Mouse (Mus musculus) brain, embryonic 14.5 days (tissue): ENCODE data around the gene Gpr22. TPM values are rescaled to one million over a fixed set of nuclear protein-coding genes. Genes with fewer than 3 reads are reported as not detected.

ENCODE experiments used
- DNase-seq: peaks from one replicate; pipeline ENCODE4 v3.0.0-alpha.2; 2011; ENCODE audit warnings: low read depth
- CTCF ChIP-seq: fragments of 200-500 bp; IDR thresholded peaks from 2 replicates; pipeline ENCODE4 v1.5.1; 2012; ENCODE audit warnings: inconsistent platforms, mild to moderate bottlenecking, moderate library complexity, borderline replicate concordance; ENCODE audit not compliant: insufficient read depth, insufficient read length; ENCODE audit errors: extremely low read depth
- POLR2A ChIP-seq: fragments of 200-500 bp; IDR thresholded peaks from 2 replicates; pipeline ENCODE4 v1.6.1; 2012; ENCODE audit warnings: mild to moderate bottlenecking, inconsistent platforms, borderline replicate concordance; ENCODE audit not compliant: poor library complexity, insufficient read depth, insufficient read length, severe bottlenecking; ENCODE audit errors: extremely low read depth
- polyA plus RNA-seq: library from polyadenylated mRNA; depleted of rRNA; stranded (reverse); fragments of >200 nt; gene quantifications from 2 replicates; pipeline ENCODE4 v1.2.3, GENCODE M21; 2012; rRNA removed

Gene Gpr22
- polyA plus RNA-seq, 1 experiment: 11.0 TPM

DNA sequence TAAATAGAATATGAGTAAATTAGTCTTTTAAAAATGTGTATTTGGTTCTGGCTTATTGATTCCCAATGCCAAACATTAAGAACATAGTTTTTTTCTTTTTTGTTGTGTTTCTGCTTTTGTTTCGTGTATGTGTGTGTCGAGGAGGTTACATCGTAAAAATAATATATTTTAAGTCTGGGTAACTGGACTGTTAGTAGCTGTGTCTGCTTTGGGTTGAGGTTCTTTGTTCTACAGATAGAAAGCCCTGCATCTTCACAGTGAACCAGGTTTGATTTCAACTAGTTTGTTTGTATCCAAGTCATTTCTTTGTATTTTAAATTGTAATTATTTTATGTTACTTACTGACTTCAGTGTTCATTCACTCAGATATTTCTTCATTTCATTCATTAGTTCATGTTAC lies 323 bp upstream of the Gpr22 start:
- no peak for DNase-seq
- TF ChIP-seq CTCF (no peak), POLR2A (no peak)

GRCm38 (mm10) chr12:31712727-31713126 lies 1.0 kb downstream of the Gpr22 start:
- DNase-seq: peak; percentile 52
- TF ChIP-seq CTCF (no peak), POLR2A (no peak)

GRCm38 (mm10) chr12:31712233-31712632 lies 1.5 kb downstream of the Gpr22 start:
- TF ChIP-seq CTCF (no peak), POLR2A (no peak)
- DNase-seq: peak; percentile 80

DNA sequence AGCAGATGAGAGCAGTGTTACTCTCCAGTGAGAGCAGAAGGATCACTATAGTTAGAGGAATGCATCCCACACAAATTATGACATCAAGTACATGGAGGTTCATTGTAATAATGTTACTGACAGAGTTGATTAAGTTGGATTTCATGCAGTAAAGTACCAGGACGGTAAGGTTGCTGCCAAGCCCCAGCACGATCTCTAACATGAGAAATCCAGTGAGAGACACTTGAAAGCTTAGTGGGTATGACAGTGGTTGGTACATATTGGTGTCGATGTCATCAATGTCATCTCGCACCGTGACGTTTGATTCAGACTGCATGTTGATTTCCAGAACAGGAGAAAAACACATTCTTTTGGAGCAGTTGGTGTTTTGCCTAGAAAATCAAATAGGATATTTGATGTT lies 4.1 kb downstream of the Gpr22 start:
- TF ChIP-seq POLR2A (no peak), CTCF (no peak)
- DNase-seq: no peak

GRCm38 (mm10) chr12:31707531-31707930 lies 6.2 kb downstream of the Gpr22 start:
- TF ChIP-seq CTCF (no peak), POLR2A (no peak)
- no peak for DNase-seq

DNA sequence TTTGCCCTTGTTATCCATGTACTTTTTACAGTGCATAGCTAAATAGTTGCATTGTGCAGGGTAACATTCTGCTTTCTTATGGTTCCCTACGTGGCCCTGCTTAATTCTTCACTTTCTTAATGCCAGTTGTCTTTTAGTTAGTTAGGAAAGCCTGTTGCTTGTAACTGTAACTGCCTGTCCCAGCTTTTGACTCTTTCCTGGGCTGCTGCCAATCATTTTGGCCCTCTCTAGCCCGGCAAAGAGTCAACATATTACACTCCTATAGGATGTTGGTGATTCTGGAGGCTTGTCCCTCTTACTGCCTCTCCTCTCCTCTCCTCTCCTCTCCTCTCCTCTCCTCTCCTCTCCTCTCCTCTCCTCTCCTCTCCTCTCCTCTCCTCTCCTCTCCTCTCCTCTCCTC lies 7.6 kb downstream of the Gpr22 start:
- no peak for DNase-seq
- TF ChIP-seq POLR2A: no peak
- TF ChIP-seq CTCF: no peak

- TF ChIP-seq POLR2A: no peak
- TF ChIP-seq CTCF: 0 out of 2 replicates have a peak, but pooled peaks have one; percentile 3
- no peak for DNase-seq
Measured at GRCm38 (mm10) chr12:31703904-31704303, 9.8 kb downstream of the Gpr22 start.

DNA sequence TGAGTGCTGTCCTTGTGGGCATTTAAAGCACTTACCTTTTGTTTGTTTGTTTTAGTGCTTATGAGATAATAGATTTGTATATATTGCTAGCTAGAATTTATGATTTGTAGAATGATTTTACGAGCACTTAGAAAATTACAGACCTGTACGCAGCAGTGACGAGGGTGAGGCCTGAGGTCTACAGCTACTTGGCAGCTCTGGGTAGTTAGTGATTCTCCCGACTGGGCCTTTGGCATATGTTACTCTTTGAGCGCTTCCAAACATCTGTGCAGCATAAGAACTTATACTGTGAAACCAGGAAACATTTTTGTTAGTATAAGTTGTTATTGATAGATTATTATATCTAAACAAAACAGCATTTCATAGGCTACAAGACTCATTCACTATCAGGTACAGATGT lies 12.3 kb downstream of the Gpr22 start:
- no peak for DNase-seq

DNA sequence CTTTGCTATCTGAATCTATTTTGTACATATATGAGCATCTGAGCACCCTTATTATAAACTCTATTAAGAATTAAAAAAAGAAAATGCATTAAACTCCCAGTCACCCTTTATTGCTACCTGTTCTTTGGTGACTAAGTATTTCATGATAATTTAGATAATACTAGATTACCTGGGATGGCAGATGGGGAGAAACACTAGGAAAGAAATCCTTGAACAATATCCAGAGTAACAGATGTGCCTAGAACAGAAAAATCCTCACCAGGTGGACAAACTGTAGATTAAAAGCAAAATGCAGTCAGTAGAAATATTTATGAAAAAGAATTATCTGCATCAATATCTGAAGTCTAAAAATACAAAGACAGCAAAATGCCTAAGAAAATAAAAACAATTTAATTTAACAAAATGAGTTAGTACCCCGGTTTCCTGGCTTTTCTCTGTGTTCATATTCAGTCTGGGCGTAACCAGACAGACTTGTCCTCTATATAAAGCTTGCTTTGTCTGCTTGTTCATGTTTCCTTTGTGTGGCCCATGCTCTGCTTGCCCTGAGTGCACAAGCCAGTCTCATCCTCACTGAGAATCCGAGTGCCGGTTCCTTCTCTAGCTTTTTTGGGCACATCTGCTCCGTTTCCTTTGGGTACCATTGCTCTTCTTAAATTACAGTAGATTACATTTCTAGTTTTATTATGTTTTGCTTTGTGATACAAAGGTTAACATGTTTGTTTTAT lies 13.0 kb downstream of the Gpr22 start:
- TF ChIP-seq CTCF (no peak), POLR2A (no peak)
- DNase-seq: no peak

More for the DNA sequence above, 12.3 kb downstream of the Gpr22 start:
- TF ChIP-seq CTCF (no peak), POLR2A (no peak)

- TF ChIP-seq CTCF (no peak), POLR2A (no peak)
Measured at GRCm38 (mm10) chr12:31693278-31693677, 20.5 kb downstream of the Gpr22 start.

GRCm38 (mm10) chr12:31686679-31687078 lies 27.1 kb downstream of the Gpr22 start:
- TF ChIP-seq CTCF (no peak), POLR2A (no peak)
- no peak for DNase-seq

More at GRCm38 (mm10) chr12:31693278-31693677, 20.5 kb downstream of the Gpr22 start:
- no peak for DNase-seq

GRCm38 (mm10) chr12:31667187-31667586 lies 46.6 kb downstream of the Gpr22 start:
- no peak for TF ChIP-seq CTCF
- TF ChIP-seq POLR2A: no peak

GRCm38 (mm10) chr12:31665999-31666398 lies 47.7 kb downstream of the Gpr22 start:
- TF ChIP-seq CTCF: no peak
- TF ChIP-seq POLR2A: no peak
- DNase-seq: no peak

More at GRCm38 (mm10) chr12:31667187-31667586, 46.6 kb downstream of the Gpr22 start:
- DNase-seq: no peak

Other genes with a start within 250 kb of the Gpr22 start
- 12.7 and 19.6 TPM in 2 replicates for gene Cbll1, start 214.3 kb downstream of the Gpr22 start, polyA plus RNA-seq
- gene Slc26a4, start 154.0 kb downstream of the Gpr22 start, polyA plus RNA-seq: 0.05 and 0.08 TPM in 2 replicates
- gene Bcap29, start 79.3 kb downstream of the Gpr22 start, polyA plus RNA-seq: 10.3 and 11.3 TPM in 2 replicates
- gene Dus4l, start 59.1 kb downstream of the Gpr22 start, polyA plus RNA-seq: 7.5 and 9.8 TPM in 2 replicates
- gene Cog5, start 59.1 kb downstream of the Gpr22 start, polyA plus RNA-seq: 32.9 and 36.2 TPM in 2 replicates
- gene Hbp1, start 236.6 kb upstream of the Gpr22 start, polyA plus RNA-seq: 54.3 and 85.8 TPM in 2 replicates